Mouse (Mus musculus): ENCODE measurements around the gene Gpr27.
A peak's percentile ranks its signal among the peaks of the same experiment; 100 is the strongest.

The Gpr27 gene

DNA sequence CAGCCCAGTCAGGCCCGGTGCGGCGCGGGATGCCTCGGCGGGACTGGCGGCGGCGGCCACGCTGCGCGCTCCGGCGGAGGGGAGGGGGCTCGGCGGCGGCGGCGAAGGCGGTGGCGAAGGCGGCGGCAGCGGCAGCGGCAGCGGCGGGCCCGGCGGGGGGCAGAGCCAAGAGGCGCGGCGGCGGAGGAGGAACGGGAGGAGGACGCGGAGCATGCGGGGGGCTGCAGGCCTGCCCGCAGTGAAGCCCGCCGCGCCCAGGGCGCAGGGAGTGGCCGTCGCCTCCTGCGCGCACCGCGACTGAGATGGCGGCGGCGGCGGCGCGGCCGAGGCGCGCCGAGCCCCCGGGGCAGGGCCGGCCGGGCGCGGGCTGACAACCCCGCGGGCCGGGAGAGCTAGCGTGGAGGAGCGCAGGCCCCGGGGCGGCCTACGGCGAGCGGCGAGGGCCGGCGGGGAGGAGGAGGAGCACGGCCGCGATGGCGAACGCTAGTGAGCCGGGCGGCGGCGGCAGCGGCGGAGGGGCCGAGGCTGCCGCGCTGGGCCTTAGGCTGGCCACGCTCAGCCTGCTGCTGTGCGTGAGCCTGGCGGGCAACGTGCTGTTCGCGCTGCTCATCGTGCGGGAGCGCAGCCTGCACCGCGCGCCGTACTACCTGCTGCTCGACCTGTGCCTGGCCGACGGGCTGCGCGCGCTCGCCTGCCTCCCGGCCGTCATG lies at the start of gene Gpr27:
Gene Gpr27, plus strand, starts transcription at position 474 of the 710 bp plus-strand sequence.
- DNase-seq (ENCODE audit: low read depth, low spot score): peak; percentile 56

DNA sequence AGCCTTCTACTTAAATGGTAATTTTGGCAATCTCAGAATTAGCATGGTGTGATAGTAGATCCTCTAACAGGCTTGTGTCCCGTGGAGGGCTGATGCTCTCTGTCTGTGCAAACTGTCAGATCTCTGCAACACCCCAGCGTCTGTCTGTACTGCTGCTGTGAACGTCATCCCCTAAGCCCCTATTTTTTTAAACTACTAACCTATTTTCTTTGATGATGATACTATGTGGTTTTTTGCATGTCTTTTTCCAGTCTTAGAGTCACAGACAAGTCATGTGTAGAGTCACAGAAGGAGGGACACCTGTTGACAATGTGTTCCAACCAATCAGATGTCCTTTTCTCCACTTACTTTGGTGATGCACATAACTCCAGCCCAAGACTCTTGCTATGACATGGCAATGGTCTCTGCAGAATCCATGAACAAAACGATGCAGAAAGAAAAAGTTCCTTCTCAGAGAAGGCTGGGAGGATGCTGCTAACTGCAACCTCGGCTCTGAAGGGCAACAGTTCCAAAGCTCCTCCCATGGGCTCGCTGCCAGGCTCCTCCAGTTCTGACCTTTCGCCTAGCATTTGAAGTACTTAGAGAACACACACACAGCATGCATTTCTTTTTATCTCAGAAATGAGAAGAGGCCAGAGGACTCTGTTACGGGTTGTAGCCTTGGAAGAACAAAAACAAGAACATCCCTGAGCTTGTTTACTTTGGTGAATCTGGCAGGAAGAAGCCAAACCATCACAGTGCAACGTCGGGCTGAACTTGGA lies 48.9 kb upstream of the Gpr27 start:
- DNase-seq (ENCODE audit: low read depth, low spot score): no peak

DNA sequence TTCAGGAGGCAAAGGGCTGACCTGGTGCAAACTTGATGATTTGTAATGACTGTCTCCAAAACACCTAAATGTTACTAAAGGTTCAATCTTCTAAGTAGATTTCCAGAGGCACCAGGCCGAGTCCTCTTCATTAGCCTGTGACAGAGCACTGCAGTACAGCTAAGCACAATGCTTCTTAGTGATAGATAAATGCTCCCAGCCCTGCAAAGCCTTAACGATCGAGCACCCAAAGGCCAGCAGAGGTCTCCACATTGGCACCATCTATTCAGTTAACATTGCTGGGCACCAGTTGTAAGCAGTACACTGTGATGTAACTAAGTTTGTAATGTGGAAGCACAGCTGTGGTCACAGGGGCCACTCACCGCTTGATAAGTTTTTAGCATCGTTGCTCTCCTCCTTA lies 48.1 kb upstream of the Gpr27 start:
- DNase-seq (ENCODE audit: low read depth, low spot score): no peak

DNA sequence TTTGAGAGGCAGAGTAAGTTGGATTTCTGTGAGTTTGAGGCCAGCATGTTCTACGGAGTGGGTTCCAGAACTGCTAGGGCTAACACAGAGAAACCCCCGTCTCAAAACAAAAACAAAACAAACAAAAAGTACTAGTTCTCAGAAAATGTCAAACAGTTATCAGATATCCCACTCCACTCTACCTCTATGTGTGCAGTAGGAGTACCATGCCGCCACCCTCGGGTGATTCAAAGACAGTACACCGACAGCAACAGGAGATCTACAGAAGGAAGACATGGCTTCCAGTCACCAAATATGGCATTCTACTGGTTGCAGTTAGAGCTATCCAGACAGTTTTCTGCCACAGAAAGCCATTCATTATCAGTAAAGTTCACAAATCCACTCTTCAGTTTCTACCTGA lies 47.6 kb upstream of the Gpr27 start:
- DNase-seq (ENCODE audit: low read depth, low spot score): no peak

DNA sequence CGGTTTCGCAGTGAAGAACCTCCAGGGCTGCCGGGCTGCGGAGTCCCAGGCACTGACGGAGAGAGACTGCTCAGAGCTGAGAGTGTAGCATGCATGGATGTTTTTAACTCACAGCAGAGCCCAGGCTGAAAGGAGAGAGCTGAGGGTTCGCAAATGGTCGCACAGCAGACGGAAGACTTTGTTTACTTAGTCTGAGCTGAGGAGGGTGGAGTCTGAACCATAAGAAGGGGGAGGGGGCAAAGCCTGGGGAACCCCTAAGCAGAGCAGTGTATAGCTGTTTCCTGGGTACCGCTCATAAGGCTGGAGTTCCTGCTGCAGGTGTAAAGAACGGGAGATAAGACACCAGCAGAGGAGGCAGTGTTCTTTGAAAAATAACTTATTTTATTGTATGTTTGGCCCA lies 46.1 kb upstream of the Gpr27 start:
- peak; percentile 14 for DNase-seq (ENCODE audit: low read depth, low spot score)

DNA sequence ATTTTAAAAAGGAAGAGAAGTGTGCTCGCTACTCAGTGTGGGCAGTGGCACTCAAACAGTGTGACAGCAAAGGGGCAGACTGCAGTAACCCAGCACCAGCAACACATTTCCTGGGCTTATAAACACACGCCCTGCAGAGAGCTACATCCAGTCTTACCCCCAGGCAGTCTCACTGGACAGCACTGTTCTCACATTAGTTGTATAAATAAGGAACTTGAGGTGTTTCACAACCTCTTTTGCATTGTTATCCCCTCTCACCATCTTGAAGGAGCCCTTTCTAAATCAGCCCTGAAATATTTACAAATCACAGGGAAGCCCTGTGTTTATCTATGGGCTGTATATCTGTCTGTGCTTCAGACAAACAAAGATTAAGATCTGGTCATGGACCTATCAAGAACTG lies 43.2 kb upstream of the Gpr27 start:
- DNase-seq (ENCODE audit: low read depth, low spot score): no peak

DNA sequence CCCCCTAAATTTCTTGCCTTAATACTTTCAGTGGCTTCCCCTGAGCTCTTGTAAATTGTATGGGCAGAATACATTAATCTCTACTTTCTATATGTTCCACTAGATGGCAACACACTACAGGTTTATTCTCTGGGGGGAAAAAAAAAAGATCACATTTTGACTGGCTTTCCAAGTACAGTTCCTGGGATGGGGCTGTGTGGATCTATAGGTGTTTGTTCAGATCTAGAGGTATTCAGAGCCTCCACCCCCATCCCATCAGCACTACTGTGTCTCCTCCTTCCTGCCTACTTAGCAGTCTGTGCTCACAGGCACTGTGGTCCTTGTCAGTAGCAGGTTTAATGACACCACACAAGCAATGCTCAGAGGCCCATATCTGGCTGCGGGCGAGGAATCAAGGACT lies 40.1 kb upstream of the Gpr27 start:
- no peak for DNase-seq (ENCODE audit: low read depth, low spot score)

DNA sequence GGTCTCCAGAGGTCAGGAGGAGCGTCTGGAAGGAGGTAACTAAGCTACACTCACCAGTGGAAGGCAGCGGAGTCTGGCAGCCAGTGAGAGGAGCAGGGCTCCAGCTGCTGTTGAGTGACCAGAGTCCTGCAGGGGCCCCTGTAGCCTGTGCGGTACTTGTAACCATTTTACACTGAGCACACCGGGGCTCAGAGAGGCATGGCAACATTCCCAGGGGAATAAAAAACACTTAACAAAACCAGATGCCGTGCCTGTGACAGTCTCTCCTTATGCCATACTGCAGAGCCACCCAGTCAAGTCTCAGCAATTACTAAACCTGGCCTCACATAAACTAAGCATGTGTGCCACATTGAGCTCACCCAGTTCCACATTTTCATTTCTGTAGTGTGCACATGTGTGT lies 38.1 kb upstream of the Gpr27 start:
- DNase-seq (ENCODE audit: low read depth, low spot score): no peak

DNA sequence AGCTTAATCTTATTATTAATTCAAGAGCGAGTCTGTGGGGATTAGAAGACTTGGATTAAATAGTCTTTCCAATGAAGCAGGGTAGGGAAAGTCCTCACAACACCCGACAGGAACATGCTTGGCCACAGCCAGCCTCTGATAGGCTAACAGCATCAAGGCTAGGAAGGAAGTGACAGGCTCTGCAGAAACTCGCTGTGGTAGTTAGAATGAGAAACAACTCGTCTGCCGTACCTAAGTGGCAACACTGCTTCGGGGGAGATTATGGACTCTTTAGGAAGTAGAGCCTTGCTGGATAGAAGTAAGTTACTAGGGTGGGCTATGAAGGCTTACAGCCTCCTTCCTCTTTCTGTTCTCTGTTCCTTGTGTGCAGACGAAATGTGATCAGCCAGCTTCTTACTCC lies 37.0 kb upstream of the Gpr27 start:
- no peak for DNase-seq (ENCODE audit: low read depth, low spot score)

DNA sequence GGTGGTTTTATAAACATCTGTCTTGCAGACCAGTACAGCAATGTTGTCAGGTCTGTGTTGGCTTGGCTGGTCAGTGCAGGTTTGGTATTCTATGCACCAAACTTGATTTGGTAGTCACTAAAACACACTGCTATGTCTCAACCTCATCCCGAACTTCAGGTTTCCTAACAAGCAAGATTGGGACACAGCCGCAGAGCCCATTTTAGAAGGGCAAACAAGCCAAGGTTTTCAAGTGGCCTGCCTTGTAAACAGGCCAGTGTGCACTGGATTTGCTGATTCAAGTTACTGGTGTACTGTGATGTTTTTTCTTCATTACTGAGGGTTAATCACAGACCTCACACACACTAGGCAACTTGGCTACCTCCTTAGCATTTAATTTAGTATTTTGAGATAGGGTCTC lies 36.4 kb upstream of the Gpr27 start:
- no peak for DNase-seq (ENCODE audit: low read depth, low spot score)

DNA sequence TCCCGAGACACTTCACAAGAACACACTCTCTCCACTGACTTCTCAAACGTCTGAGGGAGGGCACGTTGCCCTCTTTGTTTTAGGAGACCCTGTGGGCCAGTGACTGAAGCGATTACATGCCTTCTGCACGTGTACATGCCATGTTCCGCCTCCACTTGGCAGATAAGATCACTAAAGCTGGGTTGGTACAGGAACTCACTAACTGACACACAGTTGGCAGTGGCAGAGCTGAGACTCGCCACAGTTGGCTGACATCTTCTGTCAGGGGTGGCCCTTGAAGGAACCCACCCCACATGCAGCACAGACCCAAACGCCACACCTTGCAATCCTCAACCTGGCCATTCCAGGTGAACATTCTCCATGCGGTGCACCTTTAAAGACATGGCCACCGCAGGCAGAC lies 33.9 kb upstream of the Gpr27 start:
- DNase-seq (ENCODE audit: low read depth, low spot score): no peak

DNA sequence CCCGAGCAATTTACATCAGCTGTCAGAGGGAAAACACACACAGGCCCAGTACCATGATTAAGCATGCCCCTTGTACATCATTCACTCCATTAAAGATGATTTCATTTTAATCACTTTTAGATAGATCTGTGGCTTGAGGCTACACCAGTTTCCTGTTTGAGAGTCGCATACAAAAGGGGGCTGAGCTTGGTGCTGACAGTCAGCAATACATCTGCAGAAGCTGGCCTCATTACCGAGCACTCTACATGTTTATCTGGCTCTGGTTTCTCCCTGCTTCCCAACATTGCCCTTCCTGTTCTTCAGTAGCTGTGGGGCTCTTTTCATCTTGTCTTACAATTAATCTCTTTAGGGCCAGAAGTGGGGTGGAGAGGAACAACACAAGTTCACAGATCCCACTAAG lies 32.0 kb upstream of the Gpr27 start:
- no peak for DNase-seq (ENCODE audit: low read depth, low spot score)

DNA sequence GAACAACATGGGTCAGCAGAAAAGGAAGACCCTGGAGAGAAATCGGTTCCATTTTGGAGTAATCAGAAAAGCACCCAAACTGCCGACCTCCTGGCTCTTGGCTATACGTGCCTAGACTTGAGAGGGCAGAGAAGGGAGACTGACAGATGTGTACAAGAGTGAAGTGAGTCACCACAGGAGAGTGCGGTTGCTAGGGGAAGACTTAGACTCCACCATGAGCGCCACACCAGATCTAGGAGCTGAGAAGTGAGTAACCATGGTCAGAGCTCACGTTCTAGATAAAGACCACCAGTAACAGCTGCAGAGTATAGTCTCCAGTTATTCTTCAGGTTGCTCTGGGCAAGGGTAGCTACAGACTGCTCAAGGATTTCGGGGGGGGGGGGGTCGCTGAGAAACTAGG lies 29.2 kb upstream of the Gpr27 start:
- DNase-seq (ENCODE audit: low read depth, low spot score): no peak

DNA sequence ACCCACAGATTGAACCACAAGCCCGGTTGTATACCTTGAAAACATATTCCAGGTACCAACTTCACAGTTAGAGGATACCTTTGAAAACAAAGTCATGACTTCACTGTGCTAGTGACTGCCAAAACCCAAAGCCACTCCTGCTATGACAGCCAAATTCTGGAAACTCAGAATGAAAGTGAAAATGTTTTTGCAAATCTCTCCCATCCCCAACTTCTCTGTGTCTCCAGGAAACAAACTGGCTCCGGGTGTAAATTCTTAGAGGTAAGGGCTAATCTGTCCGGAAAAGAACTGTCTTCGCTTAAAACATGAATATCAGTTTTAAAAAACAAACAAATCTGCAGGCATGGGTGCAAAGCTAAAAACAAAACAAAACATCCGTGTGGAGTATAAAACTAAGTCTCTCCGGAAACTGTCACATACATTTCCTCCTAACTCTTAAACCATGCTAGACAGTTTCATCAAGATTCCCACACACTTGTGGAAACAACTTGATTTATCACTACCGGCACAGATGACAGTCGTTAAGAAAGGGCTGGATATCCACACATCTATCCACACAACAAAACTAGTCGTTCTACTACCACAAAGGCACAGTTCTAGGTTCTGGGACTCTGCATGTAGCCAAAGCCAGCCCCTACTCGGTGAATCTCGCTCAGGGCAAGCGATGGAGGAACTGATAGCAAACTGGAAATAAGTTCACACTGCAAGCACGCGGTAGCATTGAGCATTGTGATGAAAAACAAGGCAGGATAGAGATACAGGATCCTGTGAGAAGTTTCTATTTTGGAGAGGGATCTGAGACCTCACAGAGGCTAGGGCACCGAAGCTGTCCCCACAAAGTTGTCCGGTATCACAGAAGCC lies 26.8 kb upstream of the Gpr27 start:
- peak; percentile 7 for DNase-seq (ENCODE audit: low read depth, low spot score)

DNA sequence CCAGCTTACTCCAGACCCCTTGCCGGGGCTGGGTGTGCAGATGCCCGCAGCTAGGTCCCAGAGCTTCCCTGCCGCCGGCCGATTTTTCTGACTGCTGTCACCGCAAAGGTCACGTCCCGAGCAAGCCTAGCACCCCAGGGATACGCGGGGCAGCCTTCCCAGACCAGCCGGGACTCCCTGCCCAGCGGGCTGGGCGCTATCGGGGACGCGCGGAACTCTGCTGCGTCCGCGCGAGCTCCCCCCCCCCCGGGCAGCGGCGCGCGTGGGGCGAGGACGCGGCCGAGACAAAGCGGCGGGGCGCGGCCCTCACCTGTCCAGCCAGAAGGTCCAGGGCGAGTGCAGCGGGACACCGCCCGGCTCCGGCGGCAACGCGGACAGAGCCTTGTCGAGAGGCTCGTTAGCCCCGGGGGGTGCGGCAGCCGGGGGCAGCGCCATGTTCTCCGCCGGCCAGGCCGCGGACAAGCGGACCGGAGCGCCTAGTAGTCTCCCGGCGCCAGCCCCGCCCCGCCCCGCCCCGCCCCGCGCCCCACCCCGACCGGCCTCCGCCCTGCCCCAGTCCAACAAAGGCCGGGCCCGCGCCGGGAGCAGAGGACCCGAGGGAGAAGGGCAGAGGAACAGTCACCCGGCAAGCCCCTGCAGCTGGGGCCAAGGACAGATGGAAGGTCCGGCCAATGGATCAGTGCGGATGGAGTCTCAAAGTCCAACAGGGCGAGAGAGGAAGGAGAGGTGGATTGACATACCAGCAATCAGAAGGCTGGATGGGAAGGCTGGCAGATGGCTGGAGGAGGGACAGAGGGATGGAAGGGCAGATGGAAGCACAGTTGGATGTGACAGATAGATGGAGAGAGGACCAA lies 25.9 kb upstream of the Gpr27 start, which contains the start of the genes Eif4e3 and Gm20696:
Gene Eif4e3, minus strand, starts transcription at position 454 of the 854 bp plus-strand sequence.
Gene Gm20696, minus strand, starts transcription at position 480 of the 854 bp plus-strand sequence.
- DNase-seq (ENCODE audit: low read depth, low spot score): no peak

DNA sequence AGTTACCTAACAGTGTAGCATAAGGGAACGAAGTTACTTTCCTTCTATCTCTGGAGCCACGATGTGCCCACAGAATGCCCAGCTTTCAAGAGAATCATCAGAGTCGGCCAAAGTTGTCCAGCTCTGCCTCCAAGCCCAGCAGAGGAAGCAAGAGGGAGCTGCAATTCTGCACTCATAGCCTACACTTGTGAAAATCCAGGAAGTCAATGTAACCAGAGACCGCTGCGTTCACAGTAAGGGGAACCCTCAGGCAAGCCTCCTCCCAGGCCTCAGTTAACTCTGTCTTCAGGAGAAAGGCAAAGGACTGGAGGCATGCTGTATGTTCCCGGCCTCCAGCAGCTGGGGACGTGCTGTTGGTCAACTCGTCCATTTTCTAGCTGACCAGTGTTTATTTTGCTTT lies 25.2 kb upstream of the Gpr27 start:
- DNase-seq (ENCODE audit: low read depth, low spot score): no peak

DNA sequence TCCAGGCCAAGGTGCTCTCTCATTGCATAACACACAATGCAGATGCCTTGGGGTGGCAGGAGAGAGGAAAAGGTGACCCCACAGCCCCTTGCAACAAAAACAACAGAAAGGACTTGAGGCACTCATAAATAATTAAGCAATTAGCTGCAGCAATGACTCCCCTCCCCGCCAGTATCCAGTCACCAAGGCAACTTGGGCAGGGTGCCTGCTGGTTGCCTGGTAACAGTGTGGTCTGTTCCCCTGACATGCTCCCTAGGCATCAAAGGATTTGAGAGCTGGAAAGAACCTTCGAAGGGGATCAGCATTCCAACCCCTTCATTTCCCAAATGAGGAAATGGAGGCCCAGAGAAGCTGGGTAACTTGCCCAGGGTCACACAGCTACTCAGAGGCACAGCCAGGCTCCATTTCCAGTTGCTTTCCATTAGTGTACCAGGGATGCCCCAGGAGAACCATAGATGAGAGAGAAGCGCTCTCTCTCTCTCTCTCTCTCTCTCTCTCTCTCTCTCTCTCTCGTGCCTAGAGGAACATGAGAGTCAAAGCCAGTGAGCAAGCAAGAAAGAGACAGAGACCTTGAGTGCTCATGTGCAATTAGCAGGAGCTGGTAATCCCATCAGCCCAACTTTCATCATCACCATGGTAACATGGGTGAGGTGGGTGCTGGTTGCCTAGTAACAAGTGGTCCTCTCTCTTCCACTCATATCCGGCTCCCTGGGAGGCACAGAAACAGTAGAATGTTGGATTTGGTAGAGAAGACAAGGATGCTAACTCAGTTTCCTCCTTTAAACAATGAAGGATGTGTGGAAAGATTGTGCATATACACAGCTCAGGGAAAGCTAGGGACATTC lies 22.8 kb upstream of the Gpr27 start:
- DNase-seq (ENCODE audit: low read depth, low spot score): peak; percentile 61

DNA sequence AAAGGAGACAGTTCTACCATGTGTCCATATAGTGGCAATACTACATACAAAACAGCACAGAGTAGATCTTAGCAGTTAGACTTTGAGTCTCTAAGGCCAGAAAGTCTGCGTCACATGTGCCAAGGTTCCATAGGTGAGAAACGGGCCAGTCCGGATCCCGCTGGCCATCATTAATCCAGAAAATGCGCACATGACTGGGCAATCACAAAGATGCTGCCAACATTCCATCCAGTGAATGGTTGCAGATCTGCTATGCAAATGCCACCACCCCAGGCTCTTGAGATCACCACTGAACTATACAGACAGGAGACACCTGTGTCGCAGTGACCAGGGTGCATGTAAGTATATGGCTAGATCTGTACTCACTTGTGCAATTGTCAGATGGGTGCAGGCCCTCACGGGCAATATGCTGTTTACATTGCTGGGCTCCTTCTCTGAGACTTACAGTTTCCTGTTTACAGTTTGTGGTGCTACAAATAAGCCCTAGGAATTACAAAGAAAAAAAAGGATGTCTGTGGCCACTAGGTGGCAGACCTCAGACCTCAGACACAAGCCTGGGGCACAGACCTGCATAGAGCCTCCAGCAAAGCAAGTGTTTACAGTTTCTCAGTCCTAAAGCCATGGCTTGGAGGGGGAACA lies 21.9 kb upstream of the Gpr27 start:
- DNase-seq (ENCODE audit: low read depth, low spot score): peak; percentile 72

DNA sequence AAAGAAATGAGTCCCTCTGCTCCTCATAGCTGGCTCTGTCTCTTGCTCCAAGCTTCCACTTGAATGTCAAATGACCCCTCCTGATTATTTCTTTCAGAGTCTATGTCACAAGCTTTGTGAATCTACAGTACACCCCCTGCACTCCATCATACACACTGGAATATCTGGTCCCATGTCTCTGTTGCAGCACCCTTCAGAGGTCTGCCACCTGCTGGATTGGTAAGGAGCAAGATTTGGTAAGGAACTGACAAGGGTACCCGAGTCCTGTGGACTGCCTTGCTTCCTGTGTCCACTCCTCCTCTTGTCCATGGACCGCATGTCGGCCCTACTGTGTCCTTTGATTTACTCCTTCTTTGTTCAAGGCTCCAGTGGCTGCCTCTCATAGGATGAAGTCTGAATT lies 20.7 kb upstream of the Gpr27 start:
- DNase-seq (ENCODE audit: low read depth, low spot score): no peak

DNA sequence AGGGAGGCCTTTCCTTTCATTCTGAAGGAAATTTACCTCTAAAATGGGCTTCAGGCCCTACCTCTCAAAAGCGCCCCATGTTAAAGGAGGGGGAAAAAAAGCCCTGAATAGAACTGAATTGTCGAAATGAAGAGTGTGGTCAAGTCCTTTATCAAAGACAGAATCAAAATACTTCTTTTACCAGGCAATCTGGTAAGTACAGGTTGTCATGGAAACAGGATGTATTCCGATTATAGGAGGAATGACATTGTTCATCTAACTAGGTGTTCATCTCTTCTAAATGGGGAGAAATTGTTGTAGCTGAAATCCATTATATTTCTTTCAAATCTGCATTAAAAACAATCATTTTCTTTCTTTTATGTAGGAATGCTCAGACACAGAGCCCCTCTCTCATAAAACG lies 18.0 kb upstream of the Gpr27 start:
- no peak for DNase-seq (ENCODE audit: low read depth, low spot score)
